Comparison of ENCODE assay signal across 8 mouse cellular contexts in the genomic region with DNA sequence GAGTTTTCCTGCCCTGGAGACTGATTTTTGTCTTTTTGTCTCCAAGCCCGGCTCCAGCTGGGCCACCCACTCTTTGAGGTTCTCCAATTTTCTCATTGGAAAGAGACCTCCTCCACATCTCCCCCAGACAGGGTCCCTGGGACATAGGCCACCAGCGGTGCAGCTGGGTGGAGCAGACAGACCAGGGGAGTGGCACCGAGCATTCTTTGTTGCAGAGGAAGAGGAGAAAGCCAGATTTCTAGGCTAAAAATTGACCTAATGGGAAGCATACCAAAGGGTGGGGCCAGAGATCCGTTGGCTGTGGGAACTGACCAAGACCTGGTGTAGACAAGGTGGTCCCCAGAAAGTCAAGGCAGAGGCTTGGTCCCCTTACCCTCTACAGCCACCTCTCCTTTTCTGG. TPM values are rescaled to one million over a fixed set of nuclear protein-coding genes. Genes with fewer than 3 reads are reported as not detected.
DNase-seq lines count a peak whose midpoint lies in the region; ATAC-seq and TF ChIP-seq lines count a peak whose summit lies in the region.

No protein-coding gene starts in this region.

- ATAC-seq in G1E (ENCODE audit: extremely low read depth, insufficient number of reproducible peaks, low FRiP score, poor library complexity, severe bottlenecking) = no peak
- ATAC-seq in heart, embryonic 14.5 days (ENCODE audit: insufficient number of reproducible peaks, insufficient read depth, low FRiP score, low read depth) = no peak
- ATAC-seq in liver, embryonic 14.5 days (ENCODE audit: insufficient read depth) = no peak
- ATAC-seq in activated CD4-positive, CD25-positive, alpha-beta regulatory T cell, adult 4 months = no peak

- no peaks in the 10 kb centered on the region for H3K9me3 ChIP-seq in E14TG2a.4 (ENCODE audit: low read length)
- H3K9me3 ChIP-seq in G1E (replicated peaks) = no peaks in the 10 kb centered on the region
- no peaks in the 10 kb centered on the region for H3K9me3 ChIP-seq in heart, embryonic 14.5 days (ENCODE audit: control insufficient read depth, low read length)
- no peaks in the 10 kb centered on the region for H3K9me3 ChIP-seq in liver, embryonic 14.5 days (ENCODE audit: control insufficient read depth, low read length)

- peaks cover 12% of the 10 kb centered on the region; the same call in 1 of the 2 replicates for H3K27me3 ChIP-seq in E14TG2a.4 (ENCODE audit: insufficient read depth, low read length)
- H3K27me3 ChIP-seq in G1E (ENCODE audit: insufficient read depth, low read length) = peaks cover 32% of the 10 kb centered on the region
- H3K27me3 ChIP-seq in heart, embryonic 14.5 days (ENCODE audit: control insufficient read depth, insufficient read depth, low read length) = no peaks in the 10 kb centered on the region
- H3K27me3 ChIP-seq in liver, embryonic 14.5 days (ENCODE audit: control insufficient read depth, insufficient read depth, low read length) = peaks cover 23% of the 10 kb centered on the region

- H3K4me1 ChIP-seq in E14TG2a.4 (replicated peaks; ENCODE audit: low read depth, low read length) (peaks cover 75% of the 10 kb centered on the region), G1E (ENCODE audit: insufficient read depth, low read depth, low read length) (peaks cover 67% of the 10 kb centered on the region)
- peaks cover 29 to 50% of the 10 kb centered on the region in 2 experiments for H3K4me1 ChIP-seq in heart, embryonic 14.5 days (ENCODE audit: control insufficient read depth in 2 of 2, insufficient read depth in 2 of 2, low read length in 2 of 2)
- H3K4me1 ChIP-seq in liver, embryonic 14.5 days (replicated peaks; ENCODE audit: control insufficient read depth in 2 of 2, insufficient read depth in 2 of 2, low read length in 1 of 2) = peaks cover 13 to 18% of the 10 kb centered on the region in 2 experiments

- TF ChIP-seq CTCF in E14TG2a.4 (conservative IDR thresholded peaks at IDR 0.05; ENCODE audit: low read length) = no peak
- no peak for TF ChIP-seq CTCF in G1E (IDR thresholded peaks at IDR 0.05; ENCODE audit: low read depth, low read length)
- TF ChIP-seq CTCF in liver, embryonic 14.5 days (IDR thresholded peaks at IDR 0.05; ENCODE audit: low read depth) = no peak

- peak overlapping the region; percentile 95 for H3K4me2 ChIP-seq in heart, embryonic 14.5 days (ENCODE audit: low read length)
- peak overlapping the region; percentile 97 for H3K4me2 ChIP-seq in liver, embryonic 14.5 days (ENCODE audit: low read depth)

- H3K36me3 ChIP-seq in E14TG2a.4 (ENCODE audit: insufficient read depth, low read length) (peaks cover 22% of the 10 kb centered on the region), G1E (replicated peaks) (peaks cover 24% of the 10 kb centered on the region)
- peaks cover 28% of the 10 kb centered on the region for H3K36me3 ChIP-seq in heart, embryonic 14.5 days (ENCODE audit: control insufficient read depth, insufficient read depth, low read length)
- peaks cover 7% of the 10 kb centered on the region; the same call in 1 of the 2 replicates for H3K36me3 ChIP-seq in liver, embryonic 14.5 days (replicated peaks; ENCODE audit: control insufficient read depth, insufficient read depth, low read depth)

- no peak for TF ChIP-seq EP300 in liver, embryonic 14.5 days (IDR thresholded peaks at IDR 0.05; ENCODE audit: low read depth)

- peak overlapping the region; percentile 88 to 94 for H3K27ac ChIP-seq in heart, embryonic 14.5 days (replicated peaks in 1 of 2; ENCODE audit: control insufficient read depth in 1 of 2, insufficient read depth in 1 of 2, low read depth in 2 of 2, low read length in 2 of 2)
- H3K27ac ChIP-seq in liver, embryonic 14.5 days = peak overlapping the region; percentile 83; the same call in 1 of the 2 replicates

- H3K9ac ChIP-seq in heart, embryonic 14.5 days (ENCODE audit: low read length) = peak overlapping the region; percentile 67; the same call in 1 of the 2 replicates
- H3K9ac ChIP-seq in liver, embryonic 14.5 days (replicated peaks) = peak overlapping the region; percentile 79; the same call in 1 of the 2 replicates

- no peak for DNase-seq in G1E (ENCODE audit: low spot score)
- no peak for DNase-seq in liver, embryonic 14.5 days (ENCODE audit: low read depth in 3 of 3, low spot score in 3 of 3)
- no peak for DNase-seq in layer of hippocampus, adult 9-10 months (ENCODE audit: low spot score)
- DNase-seq in thymus, postnatal 14 days = no peak
- DNase-seq in yolk sac, embryonic 10.5 days (ENCODE audit: low spot score) = no peak

- H3K4me3 ChIP-seq in E14TG2a.4 (replicated peaks; ENCODE audit: low read length) (peak overlapping the region; percentile 91), G1E (ENCODE audit: low read depth, low read length) (peak overlapping the region; percentile 83; the same call in 1 of the 2 replicates)
- peak overlapping the region in 1 of 2 experiments; percentile 86; a peak in 2 of 4 replicates for H3K4me3 ChIP-seq in heart, embryonic 14.5 days (ENCODE audit: control insufficient read depth in 1 of 2, insufficient read depth in 1 of 2, low read depth in 1 of 2, low read length in 2 of 2)
- H3K4me3 ChIP-seq in liver, embryonic 14.5 days (ENCODE audit: insufficient read depth in 1 of 2, low read depth in 2 of 2, low read length in 2 of 2) = peak overlapping the region; percentile 82 to 84; a peak in 3 of 4 replicates

- WGBS in heart, embryonic 14.5 days = 18% methylated on average over 4 of the region's 4 CpGs
- WGBS in liver, embryonic 14.5 days (ENCODE audit: insufficient replicate concordance) = 12% methylated on average over 4 of the region's 4 CpGs

RNA-seq across cellular contexts. Expression of a gene that starts 2.3 kb away (rescaled TPM):
- total RNA-seq in G1E (2014; fragmentation: Nextera tagmentation) (0.60 TPM in 1 of 2 replicates, not detected in the other), G1E (2017) (0.16 and 0.17 TPM in 2 replicates)
- 0.12 and 0.20 TPM in 2 replicates for polyA plus RNA-seq in G1E (2012)
- 2.8 and 3.0 TPM in 2 replicates for polyA plus RNA-seq in heart, embryonic 14.5 days (2014; fragmentation: Nextera tagmentation; extraction: Ambion mirVana)
- 0.11 and 0.17 TPM in 2 replicates for polyA plus RNA-seq in liver, embryonic 14.5 days (2012; rRNA removed)
- polyA plus RNA-seq in liver, embryonic 14.5 days (2014; fragmentation: Nextera tagmentation; extraction: Ambion mirVana) = 0.13 and 0.25 TPM in 2 replicates
- polyA plus RNA-seq in activated CD4-positive, CD25-positive, alpha-beta regulatory T cell, adult 4 months (2017; shearing (Covaris generic)) = under 1 TPM in 1 of 2 experiments, not detected in 1; 0.09 TPM

RNA-seq across cellular contexts. Expression of a gene that starts 3.3 kb away (rescaled TPM):
- total RNA-seq in G1E (2014; fragmentation: Nextera tagmentation) (209 and 219 TPM in 2 replicates), G1E (2017) (275 and 300 TPM in 2 replicates)
- 47.9 and 101 TPM in 2 replicates for polyA plus RNA-seq in G1E (2012)
- 541 and 561 TPM in 2 replicates for polyA plus RNA-seq in heart, embryonic 14.5 days (2014; fragmentation: Nextera tagmentation; extraction: Ambion mirVana)
- 53.6 and 72.4 TPM in 2 replicates for polyA plus RNA-seq in liver, embryonic 14.5 days (2012; rRNA removed)
- polyA plus RNA-seq in liver, embryonic 14.5 days (2014; fragmentation: Nextera tagmentation; extraction: Ambion mirVana) = 136 TPM in 2 replicates
- polyA plus RNA-seq in activated CD4-positive, CD25-positive, alpha-beta regulatory T cell, adult 4 months (2017; shearing (Covaris generic)) = 100 to 1,000 TPM; 108 to 141 TPM

RNA-seq across cellular contexts. Expression of a gene that starts 13.8 kb away (rescaled TPM):
- not detected in 2 replicates for total RNA-seq in G1E (2014; fragmentation: Nextera tagmentation)
- total RNA-seq in G1E (2017) = 0.64 and 0.71 TPM in 2 replicates
- polyA plus RNA-seq in G1E (2012) = 0.08 TPM in 1 of 2 replicates, not detected in the other
- 30.1 and 37.7 TPM in 2 replicates for polyA plus RNA-seq in heart, embryonic 14.5 days (2014; fragmentation: Nextera tagmentation; extraction: Ambion mirVana)
- polyA plus RNA-seq in liver, embryonic 14.5 days (2012; rRNA removed) = 50.1 and 74.3 TPM in 2 replicates
- 87.8 and 104 TPM in 2 replicates for polyA plus RNA-seq in liver, embryonic 14.5 days (2014; fragmentation: Nextera tagmentation; extraction: Ambion mirVana)
- polyA plus RNA-seq in activated CD4-positive, CD25-positive, alpha-beta regulatory T cell, adult 4 months (2017; shearing (Covaris generic)) = 1 to 10 TPM; 1.7 to 4.0 TPM

RNA-seq across cellular contexts. Expression of a gene that starts 22.2 kb away (rescaled TPM):
- 27.3 and 30.8 TPM in 2 replicates for total RNA-seq in G1E (2014; fragmentation: Nextera tagmentation)
- total RNA-seq in G1E (2017) = 16.9 and 21.5 TPM in 2 replicates
- polyA plus RNA-seq in G1E (2012) = 44.8 and 50.0 TPM in 2 replicates
- polyA plus RNA-seq in heart, embryonic 14.5 days (2014; fragmentation: Nextera tagmentation; extraction: Ambion mirVana) = 52.8 and 55.6 TPM in 2 replicates
- 14.5 and 14.7 TPM in 2 replicates for polyA plus RNA-seq in liver, embryonic 14.5 days (2012; rRNA removed)
- polyA plus RNA-seq in liver, embryonic 14.5 days (2014; fragmentation: Nextera tagmentation; extraction: Ambion mirVana) = 12.7 and 17.3 TPM in 2 replicates
- polyA plus RNA-seq in activated CD4-positive, CD25-positive, alpha-beta regulatory T cell, adult 4 months (2017; shearing (Covaris generic)) = 10 to 100 TPM; 33.1 to 35.7 TPM

RNA-seq across cellular contexts. Expression of a gene that starts 23.1 kb away (rescaled TPM):
- not detected in 2 replicates for total RNA-seq in G1E (2014; fragmentation: Nextera tagmentation)
- total RNA-seq in G1E (2017) = not detected in 2 replicates
- 0.17 TPM in 1 of 2 replicates, not detected in the other for polyA plus RNA-seq in G1E (2012)
- polyA plus RNA-seq in heart, embryonic 14.5 days (2014; fragmentation: Nextera tagmentation; extraction: Ambion mirVana) = 5.3 TPM in 2 replicates
- polyA plus RNA-seq in liver, embryonic 14.5 days (2012; rRNA removed) = 2,859 and 3,167 TPM in 2 replicates
- polyA plus RNA-seq in liver, embryonic 14.5 days (2014; fragmentation: Nextera tagmentation; extraction: Ambion mirVana) = 5,173 and 5,415 TPM in 2 replicates
- not detected for polyA plus RNA-seq in activated CD4-positive, CD25-positive, alpha-beta regulatory T cell, adult 4 months (2017; shearing (Covaris generic))
